Mouse (Mus musculus) liver, embryonic 15.5 days (tissue): ENCODE measurements around the gene Qpct. TPM values are rescaled to one million over a fixed set of nuclear protein-coding genes. Genes with fewer than 3 reads are reported as not detected.

Experiments used
- ATAC-seq: fragments of 200-750 bp; cut with Nextera tagmentation; 2 replicates; pipeline ENCODE4 v1.8.0; 2017; ENCODE audit warnings: moderate number of reproducible peaks, mild to moderate bottlenecking, moderate library complexity; ENCODE audit not compliant: insufficient read depth
- H3K27ac ChIP-seq: fragments of 300-500 bp; sonication (generic); replicated peaks from 2 replicates; pipeline ENCODE4 v1.5.1; 2015; ENCODE audit warnings: mild to moderate bottlenecking, inconsistent platforms
- H3K27me3 ChIP-seq: fragments of 300-500 bp; sonication (generic); 2 replicates; pipeline ENCODE4 v1.6.1; 2015; ENCODE audit warnings: mild to moderate bottlenecking, inconsistent platforms
- H3K36me3 ChIP-seq: fragments of 300-500 bp; sonication (generic); replicated peaks from 2 replicates; pipeline ENCODE4 v1.6.1; 2015; ENCODE audit warnings: moderate library complexity, mild to moderate bottlenecking, inconsistent platforms
- H3K4me1 ChIP-seq: fragments of 300-500 bp; sonication (generic); replicated peaks from 2 replicates; pipeline ENCODE4 v1.6.1; 2015; ENCODE audit warnings: inconsistent platforms
- H3K4me2 ChIP-seq: fragments of 300-500 bp; sonication (generic); 2 replicates; pipeline ENCODE4 v1.6.1; 2015; ENCODE audit warnings: moderate library complexity, mild to moderate bottlenecking, inconsistent platforms
- H3K4me3 ChIP-seq: fragments of 300-500 bp; sonication (generic); replicated peaks from 2 replicates; pipeline ENCODE4 v1.5.1; 2015; ENCODE audit warnings: mild to moderate bottlenecking, inconsistent platforms
- H3K9ac ChIP-seq: fragments of 300-500 bp; sonication (generic); 2 replicates; pipeline ENCODE4 v1.6.1; 2015; ENCODE audit warnings: moderate library complexity, mild to moderate bottlenecking, inconsistent platforms
- H3K9me3 ChIP-seq: fragments of 300-500 bp; sonication (generic); replicated peaks from 2 replicates; pipeline ENCODE4 v1.6.1; 2016; ENCODE audit warnings: inconsistent platforms
- WGBS: fragments of 180-500 bp; shearing (Covaris S2); methylation state at CpG from one replicate; pipeline ENCODE4 v1.1.7; 2015; ENCODE audit warnings: mixed read lengths; ENCODE audit not compliant: insufficient replicate concordance; 5-methylcytosine and 5-hydroxymethylcytosine counted together
- polyA plus RNA-seq: library from polyadenylated mRNA; unstranded; fragments of >200 nt; fragmentation: Nextera tagmentation; extraction: Ambion mirVana; gene quantifications from 2 replicates; pipeline ENCODE4 v1.2.1, GENCODE M21; 2015

Gene Qpct
- 21.1 and 22.7 TPM in 2 replicates for polyA plus RNA-seq

DNA sequence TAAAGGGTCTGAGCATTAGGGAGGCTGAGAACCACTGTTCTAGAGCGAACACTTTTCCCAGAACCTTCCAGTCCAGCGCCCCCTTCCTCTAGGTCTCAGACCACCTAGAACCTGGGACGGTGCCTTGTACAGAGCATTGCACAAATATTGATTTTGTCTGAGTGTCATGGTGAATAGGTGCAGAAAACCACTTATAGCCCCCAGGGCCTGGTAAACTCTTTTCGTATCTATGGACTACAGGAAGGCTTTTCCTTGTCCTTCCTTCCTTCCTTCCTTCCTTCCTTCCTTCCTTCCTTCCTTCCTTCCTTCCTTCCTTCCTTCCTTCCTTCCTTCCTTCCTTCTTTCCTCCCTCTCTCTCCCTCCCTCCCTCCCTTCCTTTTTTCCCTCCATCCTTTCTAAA is at the start of gene Qpct:
TSS of gene Qpct (plus strand) at position 301 of the 400 bp plus-strand sequence.
- no peak for ATAC-seq
- Histone ChIP-seq H3K27me3 (peaks cover 20% of the 10 kb centered on the region), H3K4me2 (peak within 1 kb of the TSS; percentile 61)

DNA sequence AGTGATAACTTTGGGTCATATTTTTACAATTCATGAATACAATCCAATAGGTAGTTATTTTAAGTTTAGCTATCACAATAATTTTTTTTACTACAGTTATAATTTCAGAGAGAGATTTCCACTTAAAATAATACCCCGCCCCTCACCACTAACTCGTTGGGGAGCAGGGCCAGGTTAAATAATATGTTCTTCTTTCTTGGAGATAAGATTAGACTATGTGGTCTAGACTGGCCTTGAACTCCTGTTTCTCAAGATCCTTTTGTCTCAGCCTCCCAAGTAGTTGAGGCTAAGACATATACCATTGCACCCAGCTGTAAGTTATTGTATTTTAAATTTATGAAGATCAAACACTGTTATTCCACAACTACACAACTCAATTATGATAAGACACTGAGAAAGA is 38.1 kb upstream of the Qpct start:
- ATAC-seq, result no peak
- Histone ChIP-seq H3K9me3 (no peaks in the 10 kb centered on the region), H3K4me2 (no peak overlapping the region), H3K27ac (no peak overlapping the region), H3K9ac (no peak overlapping the region), H3K4me1 (peaks cover 31% of the 10 kb centered on the region), H3K36me3 (peaks cover 19% of the 10 kb centered on the region), H3K27me3 (no peaks in the 10 kb centered on the region), H3K4me3 (no peak overlapping the region)
- WGBS, result 38% methylated on average over 2 of the region's 2 CpGs

More for the DNA sequence above, at the start of gene Qpct:
- Histone ChIP-seq H3K4me3 (peak within 1 kb of the TSS; percentile 57), H3K27ac (no peak within 1 kb of the TSS), H3K9ac (peak within 1 kb of the TSS; percentile 8; the same call in 1 of the 2 replicates), H3K36me3 (no peaks in the 10 kb centered on the region), H3K9me3 (no peaks in the 10 kb centered on the region), H3K4me1 (no peaks in the 10 kb centered on the region)
- WGBS, result 52% methylated on average over 4 of the region's 4 CpGs

DNA sequence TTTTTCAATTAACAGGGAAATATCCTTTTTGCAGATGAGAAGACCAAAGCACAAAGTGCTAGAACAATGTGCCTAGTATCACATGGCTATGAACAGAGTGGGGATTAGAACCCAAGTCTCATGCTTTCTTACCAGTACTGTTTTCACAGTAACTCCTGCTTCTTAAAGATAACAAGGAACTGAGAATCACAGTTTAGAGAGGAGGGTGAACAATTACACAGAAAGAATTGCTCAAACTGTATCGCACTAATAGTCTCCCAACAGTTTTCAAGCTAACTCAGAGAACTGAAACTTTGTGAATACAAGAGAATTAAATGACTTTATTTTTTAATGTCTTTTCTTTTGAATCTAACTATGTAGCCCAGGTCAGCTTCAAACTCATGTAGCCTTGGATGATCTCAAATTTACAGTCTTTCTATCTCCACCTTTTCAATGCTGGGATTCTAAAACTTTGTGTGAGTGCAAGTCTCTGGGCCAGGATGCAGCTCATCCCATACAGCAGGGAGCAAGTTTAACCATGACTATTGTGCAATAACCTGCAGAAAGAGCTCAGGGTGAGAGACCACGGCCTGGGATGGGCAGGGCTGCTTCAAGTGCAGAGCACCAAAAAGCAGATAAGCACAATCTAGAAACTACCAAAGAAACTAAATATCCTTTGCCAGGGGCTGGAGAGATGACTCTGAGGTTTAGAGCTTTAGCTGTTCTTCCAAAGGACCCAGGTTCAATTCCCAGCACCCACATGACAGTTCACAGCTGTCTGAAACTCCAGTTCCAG is 36.6 kb upstream of the Qpct start:
- H3K4me1 ChIP-seq, result peaks cover 41% of the 10 kb centered on the region
- ATAC-seq, result peak; percentile 77
- H3K9me3 ChIP-seq, result no peaks in the 10 kb centered on the region
- no peak overlapping the region for H3K4me2 ChIP-seq
- no peak overlapping the region for H3K9ac ChIP-seq
- H3K27me3 ChIP-seq, result peaks cover 2% of the 10 kb centered on the region; the same call in 1 of the 2 replicates
- H3K4me3 ChIP-seq, result no peak overlapping the region
- no peak overlapping the region for H3K27ac ChIP-seq
- peaks cover 19% of the 10 kb centered on the region for H3K36me3 ChIP-seq
- 32% methylated on average over 2 of the region's 2 CpGs for WGBS

DNA sequence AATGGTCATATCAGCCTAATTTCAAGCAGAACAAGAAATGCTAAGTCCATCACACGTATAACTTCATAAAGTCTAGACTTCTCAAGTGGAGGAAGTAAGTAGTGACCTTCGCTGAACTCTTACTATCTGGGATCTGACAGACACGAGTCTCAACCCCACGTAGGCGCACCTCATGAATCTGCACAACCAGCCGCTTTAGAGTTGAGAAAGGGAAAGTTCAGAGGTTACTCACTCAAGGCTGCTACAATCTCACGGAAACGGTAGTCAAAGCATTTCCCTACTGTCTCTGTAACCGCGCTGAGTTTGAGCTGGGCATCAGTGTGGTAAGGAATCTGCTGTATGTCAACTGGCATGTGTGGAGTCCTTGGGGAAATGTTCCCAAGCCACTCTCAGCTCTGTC is 35.9 kb upstream of the Qpct start:
- H3K4me2 ChIP-seq, result no peak overlapping the region

DNA sequence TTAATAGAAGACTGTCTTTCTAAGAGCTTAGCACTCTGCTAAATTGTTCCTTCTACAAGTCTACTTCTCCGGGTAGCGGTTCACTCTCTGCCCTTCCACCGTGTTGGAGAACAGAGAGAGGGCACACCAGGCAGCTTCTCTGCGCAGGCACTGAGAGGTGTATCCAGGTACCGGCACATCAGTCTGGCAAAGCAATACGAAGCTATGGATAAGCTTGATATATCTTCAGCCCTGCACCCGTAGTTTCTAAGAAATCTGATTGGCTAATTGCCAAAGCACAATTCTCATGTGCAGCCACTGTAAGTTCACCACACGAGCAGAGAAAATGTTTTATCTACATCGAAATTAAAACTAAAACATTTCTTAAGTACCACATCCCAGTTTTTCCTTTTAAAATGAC is 33.3 kb upstream of the Qpct start:
- H3K36me3 ChIP-seq, result no peaks in the 10 kb centered on the region
- H3K9ac ChIP-seq, result no peak overlapping the region
- no peak overlapping the region for H3K4me3 ChIP-seq
- peak overlapping the region; percentile 92 for H3K4me2 ChIP-seq
- WGBS, result 40% methylated on average over 9 of the region's 9 CpGs
- no peak overlapping the region for H3K27ac ChIP-seq
- H3K27me3 ChIP-seq, result peaks cover 19% of the 10 kb centered on the region
- H3K4me1 ChIP-seq, result peaks cover 49% of the 10 kb centered on the region
- H3K9me3 ChIP-seq, result no peaks in the 10 kb centered on the region
- ATAC-seq, result no peak

More for the DNA sequence above, 35.9 kb upstream of the Qpct start:
- H3K9ac ChIP-seq, result no peak overlapping the region
- H3K4me1 ChIP-seq, result peaks cover 44% of the 10 kb centered on the region
- H3K9me3 ChIP-seq, result no peaks in the 10 kb centered on the region
- no peak for ATAC-seq
- 46% methylated on average over 10 of the region's 10 CpGs for WGBS
- peaks cover 9% of the 10 kb centered on the region for H3K27me3 ChIP-seq
- H3K27ac ChIP-seq, result no peak overlapping the region
- peaks cover 19% of the 10 kb centered on the region for H3K36me3 ChIP-seq
- H3K4me3 ChIP-seq, result no peak overlapping the region

DNA sequence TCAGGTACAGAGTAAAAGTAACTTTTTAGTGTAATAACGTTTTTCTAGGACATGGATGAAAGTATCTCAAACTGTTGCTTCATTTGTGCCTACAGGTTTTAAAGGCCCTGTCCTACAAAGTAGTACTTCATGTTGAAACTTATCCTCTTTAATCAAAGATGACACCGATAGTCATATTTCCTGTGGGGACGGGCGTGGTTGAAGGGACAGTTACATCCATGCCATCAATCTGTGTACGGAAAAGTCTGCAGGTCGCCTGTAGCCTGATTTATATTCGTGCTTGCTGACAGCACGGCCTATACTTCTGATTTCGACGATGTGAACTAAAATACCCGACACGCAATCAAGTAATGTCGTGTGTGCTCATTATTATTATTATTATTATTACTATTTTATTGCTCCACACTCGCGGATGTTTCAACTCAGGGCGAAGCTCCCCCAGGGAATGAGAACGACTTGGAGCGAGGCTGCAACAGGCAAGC is 31.9 kb upstream of the Qpct start:
- no peak for ATAC-seq
- Histone ChIP-seq H3K27me3 (peaks cover 19% of the 10 kb centered on the region), H3K4me1 (peaks cover 45% of the 10 kb centered on the region), H3K9ac (peak overlapping the region; percentile 72), H3K4me3 (peak overlapping the region; percentile 74), H3K36me3 (no peaks in the 10 kb centered on the region), H3K27ac (peak overlapping the region; percentile 72), H3K9me3 (no peaks in the 10 kb centered on the region), H3K4me2 (peak overlapping the region; percentile 92)
- 1% methylated on average over 18 of the region's 18 CpGs for WGBS

DNA sequence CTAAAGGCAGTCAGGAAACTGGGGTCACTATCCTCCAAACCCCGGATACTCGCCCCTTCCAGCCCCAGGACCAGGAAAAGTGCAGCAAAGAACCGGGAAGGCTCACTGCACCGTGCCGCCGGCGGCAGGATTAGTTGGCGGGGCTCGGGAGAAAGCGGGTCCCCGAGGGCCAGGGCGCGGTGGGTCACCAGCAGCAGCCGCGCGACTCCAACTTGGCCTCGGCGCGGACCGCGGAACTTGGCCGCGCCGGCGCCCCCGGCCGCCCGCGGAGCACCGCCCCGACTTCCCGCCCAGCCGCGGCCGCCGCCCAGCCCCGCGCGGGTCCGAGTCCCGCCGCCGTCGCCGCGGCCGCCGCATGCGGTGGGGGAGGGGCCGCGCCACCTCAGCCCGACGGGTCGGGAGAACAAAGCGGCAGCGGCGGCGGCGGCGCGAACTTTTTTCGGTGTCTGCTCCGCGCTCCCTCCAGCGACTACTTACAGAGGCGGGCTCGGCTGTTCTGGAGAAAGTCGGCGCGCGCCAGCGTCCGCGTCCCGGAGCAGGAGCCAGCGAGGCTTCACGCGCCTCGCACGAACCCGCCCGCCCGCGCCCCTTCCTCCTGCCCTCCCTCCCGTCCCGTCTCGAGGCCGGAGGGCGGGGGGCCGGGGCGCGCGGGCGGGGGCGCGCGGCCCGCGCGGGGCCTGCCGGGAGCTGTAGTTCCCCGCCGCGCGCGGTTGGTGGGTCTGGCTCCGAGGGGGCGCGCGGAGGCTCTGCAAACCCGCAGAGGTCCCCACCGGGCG is 31.3 kb upstream of the Qpct start, which contains the start of gene Prkd3:
TSS of gene Prkd3 (minus strand) at position 609 of the 776 bp plus-strand sequence.
- under 1% methylated on average over 90 of the region's 113 CpGs for WGBS
- Histone ChIP-seq H3K9ac (peak within 1 kb of the TSS; percentile 72), H3K27ac (peak within 1 kb of the TSS; percentile 72), H3K9me3 (no peaks in the 10 kb centered on the region), H3K4me2 (peak within 1 kb of the TSS; percentile 92), H3K4me1 (peaks cover 39% of the 10 kb centered on the region), H3K4me3 (peak within 1 kb of the TSS; percentile 74), H3K27me3 (peaks cover 19% of the 10 kb centered on the region), H3K36me3 (no peaks in the 10 kb centered on the region)
- peak; percentile 80 for ATAC-seq

DNA sequence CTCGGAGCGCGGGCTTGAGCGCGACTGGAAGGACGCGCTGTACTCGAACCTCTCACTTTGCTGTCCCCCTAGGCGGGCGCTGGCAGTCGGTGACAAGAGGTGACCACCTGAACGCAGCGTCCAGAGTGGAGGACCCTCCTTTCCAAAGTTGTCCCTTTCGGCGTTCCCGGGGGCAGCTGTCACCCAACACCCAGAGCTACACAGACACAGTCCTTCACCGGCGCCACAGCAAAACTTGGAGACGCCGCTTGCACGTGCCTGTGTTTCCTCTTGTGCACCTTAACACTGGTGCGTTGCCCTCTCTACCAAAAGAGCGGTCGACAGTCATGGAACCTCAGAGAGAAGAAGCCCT is 30.7 kb upstream of the Qpct start:
- ATAC-seq, result peak; percentile 26
- Histone ChIP-seq H3K27me3 (peaks cover 19% of the 10 kb centered on the region), H3K36me3 (no peaks in the 10 kb centered on the region), H3K4me3 (peak overlapping the region; percentile 74), H3K27ac (no peak overlapping the region), H3K9me3 (no peaks in the 10 kb centered on the region), H3K4me2 (peak overlapping the region; percentile 92), H3K4me1 (peaks cover 35% of the 10 kb centered on the region), H3K9ac (peak overlapping the region; percentile 72)
- 1% methylated on average over 24 of the region's 24 CpGs for WGBS

DNA sequence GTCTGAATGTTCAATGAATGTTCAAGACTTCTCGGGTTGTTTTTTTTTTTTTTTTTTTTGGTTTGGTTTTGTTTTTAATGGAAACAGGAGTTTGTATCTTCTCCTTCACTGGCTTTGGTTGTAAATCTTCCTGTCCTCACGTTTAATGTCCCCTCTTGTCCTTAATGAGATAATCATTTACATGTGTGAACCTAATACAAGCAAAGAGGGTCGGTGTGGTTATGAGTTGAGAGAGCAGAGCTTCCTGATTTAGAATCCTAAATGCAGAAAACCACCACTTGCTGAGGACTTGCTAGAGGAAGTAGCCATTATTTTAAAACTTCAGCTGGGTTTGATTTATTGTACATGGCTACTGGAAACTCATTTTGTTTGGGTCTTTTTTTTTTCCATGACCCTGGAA is 29.0 kb upstream of the Qpct start:
- Histone ChIP-seq H3K9ac (no peak overlapping the region), H3K27ac (no peak overlapping the region), H3K4me1 (peaks cover 25% of the 10 kb centered on the region), H3K4me2 (no peak overlapping the region), H3K4me3 (no peak overlapping the region), H3K36me3 (no peaks in the 10 kb centered on the region), H3K27me3 (peaks cover 19% of the 10 kb centered on the region), H3K9me3 (no peaks in the 10 kb centered on the region)
- ATAC-seq, result no peak
- whole genome bisulfite sequencing, result 17% methylated on average over 3 of the region's 3 CpGs

DNA sequence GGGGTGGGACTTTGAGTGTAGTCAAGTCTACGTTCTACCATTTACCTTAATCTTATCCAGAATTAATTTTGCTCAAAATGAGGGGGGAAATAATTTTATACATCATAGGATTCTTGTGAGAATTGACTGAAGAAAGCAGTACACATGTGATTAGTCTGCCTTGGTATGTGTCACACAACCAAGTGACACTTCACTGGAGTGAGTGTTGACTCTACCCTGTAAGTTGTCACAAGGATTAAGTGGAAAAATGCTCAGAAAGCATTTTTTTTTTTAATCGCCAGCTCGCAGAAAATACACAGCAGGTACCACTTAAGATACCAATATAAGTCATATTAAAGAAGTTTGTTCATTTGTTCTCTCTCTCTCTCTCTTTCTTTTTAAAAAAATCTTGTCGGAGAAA is 27.2 kb upstream of the Qpct start:
- no peaks in the 10 kb centered on the region for H3K36me3 ChIP-seq
- peaks cover 12% of the 10 kb centered on the region; the same call in 1 of the 2 replicates for H3K4me1 ChIP-seq
- H3K27me3 ChIP-seq, result peaks cover 19% of the 10 kb centered on the region
- WGBS, result 56% methylated on average over 4 of the region's 4 CpGs
- no peak overlapping the region for H3K4me2 ChIP-seq
- H3K9ac ChIP-seq, result no peak overlapping the region
- no peak overlapping the region for H3K4me3 ChIP-seq
- H3K9me3 ChIP-seq, result no peaks in the 10 kb centered on the region
- no peak overlapping the region for H3K27ac ChIP-seq
- no peak for ATAC-seq

DNA sequence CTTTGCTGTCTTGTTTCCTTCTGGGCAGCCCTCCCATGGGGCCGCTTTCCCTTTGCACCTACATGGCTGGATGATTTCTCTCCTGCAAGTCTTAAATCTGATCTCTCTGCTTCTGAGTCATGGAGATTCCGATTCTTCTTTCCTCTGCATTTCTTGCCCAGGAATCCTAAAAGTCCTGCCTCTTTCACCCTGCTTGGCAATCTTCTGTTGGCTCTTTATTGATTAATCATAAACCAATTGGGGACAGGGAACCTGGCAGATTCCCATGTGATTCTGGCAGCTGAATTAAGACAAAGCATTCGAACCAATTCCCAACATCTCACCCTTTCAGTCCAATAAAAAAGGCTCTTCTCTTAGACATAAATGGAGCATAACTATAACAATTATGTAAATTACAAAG is 22.5 kb upstream of the Qpct start:
- Histone ChIP-seq H3K4me3 (no peak overlapping the region), H3K36me3 (no peaks in the 10 kb centered on the region), H3K27me3 (no peaks in the 10 kb centered on the region), H3K27ac (no peak overlapping the region), H3K4me2 (no peak overlapping the region), H3K4me1 (no peaks in the 10 kb centered on the region), H3K9me3 (no peaks in the 10 kb centered on the region), H3K9ac (no peak overlapping the region)
- WGBS, result 58% methylated on average over 3 of the region's 3 CpGs
- ATAC-seq, result no peak
